Mouse (Mus musculus) fat pad, adult 2 months (tissue): ENCODE data around the gene Tmod2.

Source experiments
- DNase-seq: peaks from one replicate; pipeline ENCODE4 v3.0.0-alpha.2; 2011; ENCODE audit warnings: low read depth, low spot score; ENCODE audit errors: extremely low read depth

The Tmod2 gene

GRCm38 (mm10) chr9:75601510-75601909, 9.6 kb downstream of the Tmod2 start:
- DNase-seq, result no peak

GRCm38 (mm10) chr9:75600166-75600934, 10.8 kb downstream of the Tmod2 start:
- no peak for DNase-seq

- DNase-seq, result no peak
Observed at GRCm38 (mm10) chr9:75599191-75599841, 11.8 kb downstream of the Tmod2 start.

GRCm38 (mm10) chr9:75597596-75597995, 13.5 kb downstream of the Tmod2 start:
- no peak for DNase-seq

- DNase-seq, result no peak
Observed at GRCm38 (mm10) chr9:75597036-75597435, 14.1 kb downstream of the Tmod2 start.

GRCm38 (mm10) chr9:75593481-75593880, 17.6 kb downstream of the Tmod2 start:
- DNase-seq, result no peak

GRCm38 (mm10) chr9:75589850-75590790, 21.0 kb downstream of the Tmod2 start:
- DNase-seq, result no peak

- no peak for DNase-seq
Observed at GRCm38 (mm10) chr9:75581694-75582350, 29.3 kb downstream of the Tmod2 start.

- DNase-seq, result no peak
Observed at GRCm38 (mm10) chr9:75579321-75579720, 31.8 kb downstream of the Tmod2 start.

GRCm38 (mm10) chr9:75571036-75571942, 39.8 kb downstream of the Tmod2 start:
- no peak for DNase-seq

GRCm38 (mm10) chr9:75568399-75568798, 42.7 kb downstream of the Tmod2 start:
- no peak for DNase-seq

GRCm38 (mm10) chr9:75564892-75565291, 46.2 kb downstream of the Tmod2 start:
- no peak for DNase-seq

GRCm38 (mm10) chr9:75563622-75564021, 47.5 kb downstream of the Tmod2 start:
- no peak for DNase-seq

- no peak for DNase-seq
Observed at GRCm38 (mm10) chr9:75563176-75563575, 47.9 kb downstream of the Tmod2 start.

- DNase-seq, result no peak
Observed at GRCm38 (mm10) chr9:75561040-75561669, 50.0 kb downstream of the Tmod2 start.

- DNase-seq, result peak; percentile 56
Observed at GRCm38 (mm10) chr9:75560353-75560752, 50.8 kb downstream of the Tmod2 start.

- peak; percentile 33 for DNase-seq
Observed at GRCm38 (mm10) chr9:75559512-75560012, 51.6 kb downstream of the Tmod2 start, which contains the start of gene Tmod3. Tmod3 (minus strand) TSS chr9:75559657.

- DNase-seq, result no peak
Observed at GRCm38 (mm10) chr9:75558812-75559511, 52.2 kb downstream of the Tmod2 start.
